Mouse (Mus musculus) 3T3-L1 (cell line): ENCODE measurements around the gene B3gnt6.

Experiments used
- DNase-seq: peaks from one replicate; pipeline ENCODE4 v3.0.0-alpha.2; 2015; ENCODE audit warnings: low read depth, low spot score

The B3gnt6 gene

GRCm38 (mm10) chr7:98177071-98177485 is 22.2 kb downstream of the B3gnt6 start:
- DNase-seq: no peak

GRCm38 (mm10) chr7:98176322-98177070 is 22.8 kb downstream of the B3gnt6 start:
- DNase-seq: no peak

GRCm38 (mm10) chr7:98174883-98175755 is 24.2 kb downstream of the B3gnt6 start:
- no peak for DNase-seq

GRCm38 (mm10) chr7:98173408-98173807 is 25.9 kb downstream of the B3gnt6 start:
- DNase-seq: no peak

GRCm38 (mm10) chr7:98172661-98173060 is 26.6 kb downstream of the B3gnt6 start:
- no peak for DNase-seq

GRCm38 (mm10) chr7:98171141-98172073 is 27.9 kb downstream of the B3gnt6 start:
- DNase-seq: peak; percentile 95

GRCm38 (mm10) chr7:98164999-98165528 is 34.2 kb downstream of the B3gnt6 start:
- peak; percentile 64 for DNase-seq

GRCm38 (mm10) chr7:98164382-98164998 is 34.8 kb downstream of the B3gnt6 start:
- no peak for DNase-seq

- DNase-seq: peak; percentile 65
These were observed 35.6 kb downstream of the B3gnt6 start for GRCm38 (mm10) chr7:98163700-98164099.

GRCm38 (mm10) chr7:98162239-98162638 is 37.0 kb downstream of the B3gnt6 start:
- DNase-seq: no peak

- DNase-seq: peak; percentile 37
These were observed 39.1 kb downstream of the B3gnt6 start for GRCm38 (mm10) chr7:98160041-98160740.

GRCm38 (mm10) chr7:98158481-98158880 is 40.8 kb downstream of the B3gnt6 start:
- DNase-seq: no peak

- peak; percentile 73 for DNase-seq
These were observed 41.5 kb downstream of the B3gnt6 start for GRCm38 (mm10) chr7:98157636-98158332.

- no peak for DNase-seq
These were observed 43.0 kb downstream of the B3gnt6 start for GRCm38 (mm10) chr7:98156280-98156665.

GRCm38 (mm10) chr7:98155546-98156279 is 43.6 kb downstream of the B3gnt6 start:
- DNase-seq: peak; percentile 77

GRCm38 (mm10) chr7:98153892-98154291 is 45.4 kb downstream of the B3gnt6 start:
- no peak for DNase-seq

- no peak for DNase-seq
These were observed 45.9 kb downstream of the B3gnt6 start for GRCm38 (mm10) chr7:98153345-98153744.

GRCm38 (mm10) chr7:98152400-98152799 is 46.9 kb downstream of the B3gnt6 start:
- DNase-seq: no peak

- no peak for DNase-seq
These were observed 48.8 kb downstream of the B3gnt6 start for GRCm38 (mm10) chr7:98150525-98150924.
